Mouse (Mus musculus): ENCODE results near the gene Spen.

- TF ChIP-seq CTCF (IDR thresholded peaks at IDR 0.05) (no peak), EP300 (IDR thresholded peaks at IDR 0.05; ENCODE audit: insufficient read depth, low read depth, low read length) (no peak)
These were observed 32.4 kb upstream of the Spen start for GRCm38 (mm10) chr4:141570821-141571220.

All from heart, adult 2 months (tissue).